Mouse (Mus musculus) heart, adult 2 months (tissue): Measurements from ENCODE around the gene Entr1. TPM values are rescaled to one million over a fixed set of nuclear protein-coding genes. Genes with fewer than 3 reads are reported as not detected.

ENCODE experiments used
- DNase-seq, 2 experiments: peaks; one replicate each; pipeline ENCODE4 v3.0.0; 2021
- H3K27ac ChIP-seq: fragments of 200-600 bp; 2 replicates; pipeline ENCODE4 v1.8.1; 2022
- H3K27me3 ChIP-seq: fragments of 200-500 bp; 2 replicates; pipeline ENCODE4 v1.6.1; 2012; ENCODE audit warnings: mild to moderate bottlenecking, low read length, inconsistent platforms, mixed read lengths; ENCODE audit not compliant: control insufficient read depth, insufficient read depth
- H3K36me3 ChIP-seq: fragments of 200-500 bp; 2 replicates; pipeline ENCODE4 v1.6.1; 2012; ENCODE audit warnings: low read length, inconsistent platforms; ENCODE audit not compliant: control insufficient read depth, insufficient read depth
- H3K4me1 ChIP-seq: fragments of 200-500 bp; 2 replicates; pipeline ENCODE4 v1.6.1; 2011; ENCODE audit warnings: low read length; ENCODE audit not compliant: control insufficient read depth, insufficient read depth
- H3K4me3 ChIP-seq: fragments of 200-600 bp; 2 replicates; pipeline ENCODE4 v1.8.1; 2022
- H3K79me2 ChIP-seq: fragments of 200-500 bp; replicated peaks from 2 replicates; pipeline ENCODE4 v1.6.1; 2012; ENCODE audit warnings: mild to moderate bottlenecking, inconsistent platforms, low read length, moderate library complexity, mixed read lengths; ENCODE audit not compliant: control insufficient read depth, insufficient read depth
- H3K9ac ChIP-seq: fragments of 200-500 bp; 2 replicates; pipeline ENCODE4 v1.6.1; 2012; ENCODE audit warnings: low read depth, mild to moderate bottlenecking, control low read depth, inconsistent platforms, low read length, mixed read lengths
- CTCF ChIP-seq: fragments of 200-600 bp; IDR thresholded peaks from 2 replicates; pipeline ENCODE4 v1.8.1; 2022; ENCODE audit warnings: antibody characterized with exemption, mild to moderate bottlenecking, moderate library complexity
- EP300 ChIP-seq: fragments of 200-500 bp; IDR thresholded peaks from 2 replicates; pipeline ENCODE4 v1.6.1; 2011; ENCODE audit warnings: low read depth, low read length, control low read depth; ENCODE audit not compliant: insufficient read depth
- POLR2A ChIP-seq: fragments of 200-500 bp; IDR thresholded peaks from 2 replicates; pipeline ENCODE4 v1.6.1; 2011; ENCODE audit warnings: mild to moderate bottlenecking, low read depth, low read length, control low read depth; ENCODE audit not compliant: insufficient read depth
- WGBS: fragments of 180-500 bp; shearing (Covaris S2); methylation state at CpG from one replicate; pipeline ENCODE4 v1.1.7; 2018; 5-methylcytosine and 5-hydroxymethylcytosine counted together
- intact Hi-C: fragments of 180-260 bp; cut with DNase I; formaldehyde crosslinking; loops from one replicate; pipeline ENCODE4 v1.15.1; 2025
- long read RNA-seq: library from polyadenylated mRNA; stranded (forward); transcript quantifications from one replicate; pipeline ENCODE4 v2.0.0, GENCODE M21; 2021
- polyA plus RNA-seq: library from polyadenylated mRNA; depleted of rRNA; stranded (reverse); fragments of >200 nt; gene quantifications from 2 replicates; pipeline ENCODE4 v1.2.3, GENCODE M21; 2012; rRNA removed
- total RNA-seq, 2 experiments: library from RNA; stranded (reverse); gene quantifications; 2 replicates each; pipeline ENCODE4 v1.2.3; 2021

Gene Entr1
- total RNA-seq (10 to 100 TPM; 40.5 to 46.9 TPM), polyA plus RNA-seq (59.7 and 85.6 TPM in 2 replicates)
- long read RNA-seq, transcript Entr1-202 (8 exons, 1,955 nt), result major isoform, 25 of 73 reads
- long read RNA-seq, transcript Entr1-201 (9 exons, 2,031 nt), result minor isoform, 12 of 73 reads
- long read RNA-seq, partial matches to known transcripts, result 5 of 73 reads
- long read RNA-seq, other reads (novel, unspliced or antisense), result 28 of 73 reads

DNA sequence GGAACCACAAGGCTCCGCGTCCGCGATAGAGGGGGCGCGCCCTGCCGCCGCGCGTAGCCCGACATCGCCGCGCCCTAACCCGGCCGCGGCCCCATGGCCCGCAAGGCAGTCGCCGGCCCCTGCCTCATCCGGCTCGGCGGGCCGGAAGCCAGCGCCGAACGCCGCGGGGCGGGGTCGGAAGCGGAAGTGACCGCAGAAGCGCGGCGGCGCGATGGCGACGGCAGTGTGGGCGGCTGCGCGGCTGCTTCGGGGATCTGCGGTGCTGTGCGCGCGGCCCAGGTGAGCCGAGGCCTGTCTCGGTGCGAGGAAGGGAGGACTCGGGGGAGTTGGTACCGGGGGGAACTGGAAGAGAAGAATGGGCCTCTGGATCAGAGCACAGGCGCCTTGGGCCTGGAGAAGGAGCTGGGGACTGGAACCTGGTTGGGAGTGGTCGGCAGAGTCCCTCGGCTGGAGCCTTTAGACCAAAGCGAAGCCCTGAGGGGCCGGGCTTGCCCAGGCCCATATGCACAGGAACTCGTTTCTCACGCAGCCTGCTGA, at the start of gene Entr1, which contains the start of gene Pmpca:
Gene Entr1 (minus strand): TSS at position 163 of the 537 bp plus-strand sequence.
Gene Pmpca (plus strand): TSS at position 186 of the 537 bp plus-strand sequence.
- Histone ChIP-seq H3K79me2 (no peaks in the 10 kb centered on the region), H3K4me1 (peaks cover 3% of the 10 kb centered on the region), H3K36me3 (no peaks in the 10 kb centered on the region), H3K9ac (peak within 1 kb of the TSS; percentile 99), H3K4me3 (peak within 1 kb of the TSS; percentile 94), H3K27me3 (no peaks in the 10 kb centered on the region), H3K27ac (peak within 1 kb of the TSS; percentile 69)
- DNase-seq, result peak; percentile 90 to 94
- peak; percentile 79 for TF ChIP-seq POLR2A
- TF ChIP-seq CTCF, result no peak
- 0 out of 2 replicates have a peak, but pooled peaks have one; percentile 4 for TF ChIP-seq EP300
- under 1% methylated on average over 60 of the region's 60 CpGs for WGBS
- intact Hi-C loops, result loop anchor here (5.0 to 10.0 kb wide), 2 partner anchors 37 to 154 kb away; partner anchors contain the start of genes Dnlz and Qsox2

- intact Hi-C loops, result no loop called here
- H3K27me3 ChIP-seq, result no peaks in the 10 kb centered on the region
- peaks cover 3% of the 10 kb centered on the region for H3K79me2 ChIP-seq
- H3K27ac ChIP-seq, result no peak overlapping the region
- TF ChIP-seq EP300 (no peak), POLR2A (no peak), CTCF (no peak)
- peaks cover 6% of the 10 kb centered on the region; the same call in 1 of the 2 replicates for H3K36me3 ChIP-seq
- H3K4me3 ChIP-seq, result no peak overlapping the region
- DNase-seq, result no peak
- WGBS, result 79% methylated on average over 7 of the region's 7 CpGs
- no peak overlapping the region for H3K9ac ChIP-seq
- H3K4me1 ChIP-seq, result peaks cover 6% of the 10 kb centered on the region
Measured at GRCm38 (mm10) chr2:26438373-26438772, 49.3 kb upstream of the Entr1 start.

DNA sequence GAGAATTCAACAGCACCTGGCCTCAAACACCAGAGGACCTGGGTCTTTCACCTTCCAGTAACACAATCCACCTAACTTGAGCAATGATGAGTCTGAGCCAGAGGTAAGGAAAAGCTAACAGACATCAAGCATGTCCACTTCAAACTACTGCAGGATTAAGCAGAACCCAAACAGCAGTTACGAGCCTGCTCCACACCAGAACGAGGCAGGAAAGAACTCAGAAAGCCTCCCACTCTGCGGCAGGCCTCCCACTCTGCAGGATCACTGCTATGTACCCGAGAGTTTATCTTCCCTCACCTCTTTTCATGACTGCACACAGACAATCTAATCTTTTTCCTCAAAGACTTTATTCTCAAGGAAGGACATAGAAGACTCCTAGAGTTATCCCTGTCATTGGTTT, 48.1 kb upstream of the Entr1 start:
- Histone ChIP-seq H3K79me2 (peaks cover 3% of the 10 kb centered on the region), H3K27me3 (no peaks in the 10 kb centered on the region), H3K9ac (no peak overlapping the region), H3K4me3 (no peak overlapping the region), H3K27ac (no peak overlapping the region), H3K36me3 (peaks cover 6% of the 10 kb centered on the region; the same call in 1 of the 2 replicates), H3K4me1 (peaks cover 6% of the 10 kb centered on the region)
- no peak for DNase-seq
- WGBS, result 38% methylated on average over 4 of the region's 4 CpGs
- intact Hi-C loops, result no loop called here
- TF ChIP-seq EP300 (no peak), POLR2A (no peak), CTCF (no peak)

DNA sequence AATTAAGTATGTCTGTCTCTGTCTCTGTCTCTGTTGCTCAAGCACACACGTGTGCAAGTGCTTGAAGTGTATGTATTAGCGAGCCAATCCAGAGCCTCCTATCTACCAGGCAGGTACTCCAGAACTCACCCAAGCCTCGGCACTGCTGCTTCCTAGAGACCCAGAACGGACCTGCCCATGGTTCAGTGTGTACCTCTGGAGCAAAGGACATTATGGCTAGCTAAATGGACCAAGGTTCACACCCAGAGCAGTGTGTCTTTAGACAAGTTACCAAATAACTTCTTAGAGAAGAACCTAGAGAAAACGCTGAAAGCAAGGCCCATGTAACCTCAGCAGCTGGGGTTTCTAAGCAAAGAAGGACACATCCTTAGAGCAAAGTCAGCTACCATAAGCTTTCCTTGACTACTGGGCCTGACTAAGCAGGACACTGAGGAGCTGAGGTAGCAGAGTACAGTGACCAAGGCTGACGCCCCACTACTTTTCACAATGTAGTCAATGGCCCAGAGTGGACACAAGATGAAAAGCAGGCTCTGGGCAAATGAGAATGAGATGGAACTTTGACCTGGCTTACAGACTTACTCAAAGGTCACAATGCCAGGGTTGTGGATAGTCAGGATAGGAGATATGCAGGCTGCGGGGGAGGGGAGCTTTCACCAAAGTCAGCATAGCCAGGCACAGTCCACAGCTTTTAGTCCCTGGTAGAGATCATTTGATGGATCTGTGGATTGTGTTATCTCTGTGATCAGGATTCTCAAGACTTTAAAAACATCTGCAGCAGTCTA, 45.9 kb upstream of the Entr1 start:
- WGBS, result 91% methylated on average over 7 of the region's 7 CpGs
- TF ChIP-seq CTCF (no peak), POLR2A (no peak), EP300 (no peak)
- H3K27me3 ChIP-seq, result no peaks in the 10 kb centered on the region
- no peak overlapping the region for H3K4me3 ChIP-seq
- H3K9ac ChIP-seq, result no peak overlapping the region
- no peak overlapping the region for H3K27ac ChIP-seq
- H3K36me3 ChIP-seq, result peaks cover 4% of the 10 kb centered on the region; the same call in 1 of the 2 replicates
- intact Hi-C loops, result no loop called here
- H3K4me1 ChIP-seq, result peaks cover 2% of the 10 kb centered on the region; the same call in 1 of the 2 replicates
- H3K79me2 ChIP-seq, result peaks cover 3% of the 10 kb centered on the region; the same call in 1 of the 2 replicates
- DNase-seq, result no peak

- H3K36me3 ChIP-seq, result no peaks in the 10 kb centered on the region
- H3K4me3 ChIP-seq, result no peak overlapping the region
- no peaks in the 10 kb centered on the region for H3K4me1 ChIP-seq
- no peak for TF ChIP-seq POLR2A
- no peak for TF ChIP-seq EP300
- TF ChIP-seq CTCF, result no peak
- H3K27me3 ChIP-seq, result no peaks in the 10 kb centered on the region
- no peak overlapping the region for H3K9ac ChIP-seq
- H3K79me2 ChIP-seq, result no peaks in the 10 kb centered on the region; the same call in 1 of the 2 replicates
- no peak overlapping the region for H3K27ac ChIP-seq
- no peak for DNase-seq
- intact Hi-C loops, result no loop called here
- 91% methylated on average over 5 of the region's 5 CpGs for WGBS
Measured at GRCm38 (mm10) chr2:26429851-26430250, 40.7 kb upstream of the Entr1 start.
